Mouse (Mus musculus): Measurements from ENCODE around the gene Olfr572.

GRCm38 (mm10) chr7:102919632-102920031 lies 4.6 kb upstream of the Olfr572 start:
- TF ChIP-seq CTCF (IDR thresholded peaks at IDR 0.05; ENCODE audit: borderline replicate concordance, extremely low read depth, insufficient read depth, insufficient read length) (peak; percentile 47; the same call in 1 of the 2 replicates), POLR2A (IDR thresholded peaks at IDR 0.05; ENCODE audit: borderline replicate concordance, extremely low read depth, insufficient read depth, insufficient read length, poor library complexity, severe bottlenecking) (no peak)

Measured in brain, embryonic 14.5 days (tissue).